Mouse (Mus musculus) midbrain, embryonic 10.5 days (tissue): Measurements from ENCODE around the gene Tap2. TPM values are rescaled to one million over a fixed set of nuclear protein-coding genes. Genes with fewer than 3 reads are reported as not detected.
"Not testable (repeated sequence)": the region's sequence is repeated elsewhere in the genome, so short reads cannot be mapped to it uniquely, and the experiment has no call there.

ENCODE experiments used
- DNase-seq: peaks from one replicate; pipeline ENCODE4 v3.0.0-alpha.2; 2017; ENCODE audit warnings: low spot score
- H3K27ac ChIP-seq: fragments of 300-500 bp; sonication (generic); replicated peaks from 2 replicates; pipeline ENCODE4 v1.5.1; 2016; ENCODE audit warnings: mild to moderate bottlenecking
- H3K27me3 ChIP-seq: fragments of 300-500 bp; sonication (generic); 2 replicates; pipeline ENCODE4 v1.6.1; 2016; ENCODE audit warnings: low read depth, mild to moderate bottlenecking; ENCODE audit not compliant: poor library complexity, severe bottlenecking
- H3K36me3 ChIP-seq: fragments of 300-500 bp; sonication (generic); 2 replicates; pipeline ENCODE4 v1.6.1; 2016; ENCODE audit warnings: mild to moderate bottlenecking, moderate library complexity
- H3K4me1 ChIP-seq: fragments of 300-500 bp; sonication (generic); 2 replicates; pipeline ENCODE4 v1.6.1; 2016
- H3K4me3 ChIP-seq: fragments of 300-500 bp; sonication (generic); 2 replicates; pipeline ENCODE4 v1.5.1; 2016; ENCODE audit warnings: mild to moderate bottlenecking, moderate library complexity
- H3K9me3 ChIP-seq: fragments of 300-500 bp; sonication (generic); replicated peaks from 2 replicates; pipeline ENCODE4 v1.6.1; 2016; ENCODE audit warnings: mild to moderate bottlenecking
- WGBS: fragments of 180-500 bp; shearing (Covaris S2); methylation state at CpG from one replicate; pipeline ENCODE4 v1.1.7; 2016; 5-methylcytosine and 5-hydroxymethylcytosine counted together
- polyA plus RNA-seq: library from polyadenylated mRNA; unstranded; fragments of >200 nt; fragmentation: Nextera tagmentation; extraction: Ambion mirVana; gene quantifications from 2 replicates; pipeline ENCODE4 v1.2.1, GENCODE M21; 2016

Gene Tap2
- polyA plus RNA-seq, 1 experiment from 2014 or later: 0.53 TPM

DNA sequence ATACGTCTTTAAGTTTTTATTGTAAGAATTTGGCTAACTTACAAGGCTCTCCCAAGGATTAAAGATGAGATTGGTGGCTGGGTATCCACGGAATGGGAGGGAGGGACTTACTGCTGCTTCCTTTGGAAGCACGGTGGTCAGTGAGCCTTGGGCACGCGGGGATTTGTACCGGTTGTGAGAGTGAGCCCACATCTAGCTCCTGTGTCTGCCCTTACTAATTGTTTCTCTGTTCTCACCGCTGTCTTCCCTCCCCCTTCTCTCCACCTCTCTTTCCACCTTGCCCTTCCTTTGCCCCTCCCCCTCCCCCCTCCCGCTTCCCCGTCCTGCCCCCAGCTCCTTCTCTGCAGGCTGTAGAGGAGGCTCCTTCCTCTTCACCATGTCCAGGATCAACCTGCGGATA, 5.1 kb downstream of the Tap2 start:
- Histone ChIP-seq H3K27ac (no peak overlapping the region), H3K4me3 (no peak overlapping the region), H3K4me1 (peaks cover 18% of the 10 kb centered on the region), H3K9me3 (peaks cover 5% of the 10 kb centered on the region; the same call in 1 of the 2 replicates), H3K27me3 (peaks cover 90% of the 10 kb centered on the region), H3K36me3 (no peaks in the 10 kb centered on the region)
- DNase-seq: no peak
- WGBS: 22% methylated on average over 10 of the region's 10 CpGs

DNA sequence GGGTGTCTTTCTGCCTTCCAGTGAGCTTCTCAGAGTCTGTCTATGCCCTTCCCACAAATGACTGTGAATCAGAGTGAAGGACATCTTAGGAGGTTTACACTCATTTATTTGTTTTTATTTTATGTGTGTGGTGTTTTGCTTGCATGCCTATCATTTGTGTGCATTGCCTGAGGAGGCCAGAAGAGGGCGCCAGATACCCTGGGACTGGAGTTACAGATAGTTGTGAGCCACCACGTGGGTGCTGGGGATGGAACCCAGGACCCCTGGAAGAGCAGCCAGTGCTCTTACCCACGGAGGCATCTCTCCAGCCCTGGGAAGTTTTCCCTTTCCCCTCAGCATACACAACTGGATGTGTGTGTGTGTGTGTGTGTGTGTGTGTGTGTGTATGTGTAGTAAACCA, 6.4 kb downstream of the Tap2 start:
- peaks cover 5% of the 10 kb centered on the region; the same call in 1 of the 2 replicates for H3K9me3 ChIP-seq
- peaks cover 90% of the 10 kb centered on the region for H3K27me3 ChIP-seq
- no peak for DNase-seq
- no peaks in the 10 kb centered on the region for H3K36me3 ChIP-seq
- H3K4me1 ChIP-seq: peaks cover 18% of the 10 kb centered on the region
- WGBS: 44% methylated on average over 3 of the region's 3 CpGs
- H3K27ac ChIP-seq: no peak overlapping the region
- H3K4me3 ChIP-seq: no peak overlapping the region

DNA sequence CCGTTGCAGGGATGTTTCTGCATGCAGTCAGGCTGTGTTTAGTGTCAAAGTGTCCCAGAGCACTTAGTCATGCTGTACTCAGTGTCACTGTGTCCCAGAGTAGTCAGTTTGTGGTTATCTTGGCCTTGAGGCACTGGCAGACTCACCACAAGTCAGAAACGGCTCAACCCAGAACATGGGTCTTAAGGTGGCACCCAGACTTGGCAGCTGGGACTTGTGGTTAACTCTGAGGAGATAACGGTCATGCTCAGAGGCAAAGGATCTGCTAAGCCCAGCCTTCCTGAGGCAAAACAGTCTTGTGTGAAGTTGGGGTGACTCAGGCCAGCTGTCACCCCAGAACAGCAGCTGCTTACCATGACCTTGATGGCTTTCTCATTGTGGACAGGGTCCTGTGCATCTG, 7.3 kb downstream of the Tap2 start:
- no peak for DNase-seq
- H3K36me3 ChIP-seq: no peaks in the 10 kb centered on the region
- peaks cover 5% of the 10 kb centered on the region; the same call in 1 of the 2 replicates for H3K9me3 ChIP-seq
- peaks cover 9% of the 10 kb centered on the region for H3K4me1 ChIP-seq
- WGBS: 80% methylated on average over 3 of the region's 3 CpGs
- peaks cover 89% of the 10 kb centered on the region for H3K27me3 ChIP-seq
- H3K4me3 ChIP-seq: no peak overlapping the region
- no peak overlapping the region for H3K27ac ChIP-seq

DNA sequence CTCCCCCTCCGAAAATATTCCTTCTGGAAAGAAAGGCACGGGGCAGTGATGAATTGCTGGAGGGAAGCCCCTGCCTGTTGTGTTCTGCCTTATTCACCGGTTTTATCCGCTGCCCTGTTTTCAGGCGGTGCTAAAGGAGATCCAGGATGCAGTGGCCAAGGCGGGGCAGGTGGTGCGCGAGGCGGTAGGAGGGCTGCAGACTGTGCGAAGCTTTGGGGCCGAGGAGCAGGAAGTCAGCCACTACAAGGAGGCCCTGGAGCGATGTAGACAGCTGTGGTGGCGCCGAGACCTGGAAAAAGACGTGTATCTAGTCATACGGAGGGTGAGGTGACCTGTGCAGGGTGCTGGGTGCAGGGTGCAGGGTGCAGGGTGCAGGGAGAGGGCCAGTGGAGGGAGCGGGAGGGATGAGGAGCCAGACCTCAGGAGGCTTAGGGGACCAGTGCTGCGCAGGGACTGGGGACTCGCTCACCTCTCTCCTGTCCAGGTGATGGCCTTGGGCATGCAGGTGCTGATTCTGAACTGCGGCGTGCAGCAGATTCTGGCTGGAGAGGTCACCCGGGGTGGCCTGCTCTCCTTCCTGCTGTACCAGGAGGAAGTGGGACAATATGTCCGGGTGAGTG, 8.5 kb downstream of the Tap2 start:
- peaks cover 81% of the 10 kb centered on the region for H3K27me3 ChIP-seq
- no peak overlapping the region for H3K27ac ChIP-seq
- 22% methylated on average over 23 of the region's 23 CpGs for WGBS
- no peak overlapping the region for H3K4me3 ChIP-seq
- H3K4me1 ChIP-seq: peaks cover 8% of the 10 kb centered on the region
- no peaks in the 10 kb centered on the region for H3K36me3 ChIP-seq
- peaks cover 5% of the 10 kb centered on the region; the same call in 1 of the 2 replicates for H3K9me3 ChIP-seq
- DNase-seq: no peak

DNA sequence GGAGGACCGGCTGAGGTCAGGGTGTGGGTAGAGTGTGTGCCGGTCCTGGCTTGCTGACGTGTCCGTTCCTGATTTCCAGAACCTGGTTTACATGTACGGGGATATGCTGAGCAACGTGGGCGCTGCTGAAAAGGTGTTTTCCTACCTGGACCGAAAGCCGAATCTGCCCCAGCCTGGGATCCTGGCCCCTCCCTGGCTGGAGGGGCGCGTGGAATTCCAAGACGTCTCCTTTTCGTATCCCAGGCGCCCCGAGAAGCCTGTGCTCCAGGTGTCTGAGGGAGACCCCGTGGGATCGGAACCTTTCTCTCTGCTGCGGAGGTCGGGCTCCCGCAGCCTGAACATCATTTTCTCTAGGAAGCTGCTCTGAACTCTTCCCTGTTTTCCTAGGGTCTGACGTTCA, 10.6 kb downstream of the Tap2 start:
- DNase-seq: no peak
- H3K27me3 ChIP-seq: peaks cover 64% of the 10 kb centered on the region
- H3K4me3 ChIP-seq: no peak overlapping the region
- H3K9me3 ChIP-seq: peaks cover 11% of the 10 kb centered on the region
- 38% methylated on average over 21 of the region's 21 CpGs for WGBS
- no peaks in the 10 kb centered on the region for H3K36me3 ChIP-seq
- no peak overlapping the region for H3K27ac ChIP-seq
- peaks cover 8% of the 10 kb centered on the region for H3K4me1 ChIP-seq

DNA sequence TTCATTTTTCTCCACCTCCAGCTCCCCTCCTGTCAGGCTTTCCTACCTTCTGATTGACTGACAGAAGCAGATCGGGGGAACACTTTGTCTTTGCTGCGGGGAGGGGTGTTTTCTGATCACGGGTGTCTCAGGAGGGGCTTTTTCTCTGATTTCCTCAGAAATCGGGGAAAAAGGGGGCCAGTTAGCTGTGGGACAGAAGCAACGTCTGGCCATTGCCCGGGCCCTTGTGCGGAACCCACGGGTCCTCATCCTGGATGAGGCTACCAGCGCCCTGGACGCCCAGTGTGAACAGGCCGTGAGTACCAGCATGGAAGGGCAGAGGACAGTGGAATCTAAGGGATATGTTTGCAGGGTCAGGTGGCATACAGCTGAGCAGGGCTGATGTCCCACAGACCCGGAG, 11.8 kb downstream of the Tap2 start:
- DNase-seq: no peak
- H3K27ac ChIP-seq: no peak overlapping the region
- peaks cover 9% of the 10 kb centered on the region; the same call in 1 of the 2 replicates for H3K9me3 ChIP-seq
- no peak overlapping the region for H3K4me3 ChIP-seq
- H3K4me1 ChIP-seq: peaks cover 8% of the 10 kb centered on the region
- peaks cover 58% of the 10 kb centered on the region for H3K27me3 ChIP-seq
- 91% methylated on average over 12 of the region's 12 CpGs for WGBS
- H3K36me3 ChIP-seq: no peaks in the 10 kb centered on the region

DNA sequence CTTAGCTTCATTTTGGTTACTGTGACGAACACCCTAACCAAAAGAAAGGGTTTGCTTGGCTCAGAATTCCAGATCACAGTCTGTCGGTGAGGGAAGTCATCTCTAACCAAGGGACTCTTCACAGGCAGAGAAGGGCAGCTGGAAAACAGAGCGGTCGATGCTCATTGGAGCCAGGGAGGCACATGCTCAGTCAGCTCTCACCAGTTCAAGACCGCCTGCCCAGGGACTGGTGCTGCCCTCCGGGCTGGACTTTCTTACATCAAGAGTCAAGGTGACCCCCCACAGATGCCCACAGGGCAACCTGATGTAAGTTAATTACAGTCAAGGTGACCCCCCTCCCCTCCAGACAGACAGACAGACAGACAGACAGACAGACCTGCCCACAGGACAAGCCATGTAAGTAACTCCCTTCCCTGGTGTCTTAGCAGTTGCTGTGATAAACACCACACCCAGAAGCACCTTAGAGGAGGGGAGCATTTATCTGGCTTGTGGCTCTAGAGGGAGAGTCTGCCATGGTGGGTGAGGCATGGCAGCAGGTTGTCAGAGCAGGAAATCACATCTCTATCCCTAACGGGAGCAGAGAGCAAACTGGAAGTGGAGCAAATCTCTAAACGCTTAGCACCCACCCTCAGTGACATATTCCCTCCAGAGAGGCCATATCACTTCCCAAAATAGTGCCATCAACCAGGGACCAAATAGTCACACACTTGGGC, 14.0 kb downstream of the Tap2 start:
- Histone ChIP-seq H3K27ac (no peak overlapping the region), H3K4me1 (0 out of 2 replicates have a peak, but pooled peaks cover 3% of the 10 kb centered on the region), H3K36me3 (no peaks in the 10 kb centered on the region), H3K9me3 (peaks cover 9% of the 10 kb centered on the region; the same call in 1 of the 2 replicates), H3K4me3 (no peak overlapping the region), H3K27me3 (peaks cover 36% of the 10 kb centered on the region)
- WGBS: 90% methylated on average over 8 of the region's 8 CpGs
- no peak for DNase-seq

DNA sequence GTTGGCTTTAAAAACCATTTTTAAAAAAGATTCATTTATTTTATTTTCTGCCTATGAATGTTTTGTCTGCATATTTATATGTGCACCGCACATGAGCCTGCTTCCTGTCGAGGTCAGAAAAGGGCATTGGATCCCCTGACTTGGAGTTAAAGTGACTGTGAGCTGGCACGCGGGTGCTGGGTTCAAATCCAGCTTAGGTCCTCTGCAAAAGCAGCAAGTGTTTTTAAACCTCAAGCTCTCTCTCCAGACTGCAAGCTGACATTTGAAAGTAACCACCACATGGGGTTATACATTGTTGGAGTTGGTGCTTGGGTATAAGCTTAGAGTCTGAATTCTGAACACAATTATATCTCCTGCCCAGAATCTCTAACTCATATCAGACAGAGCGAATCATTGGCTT, 14.7 kb downstream of the Tap2 start:
- Histone ChIP-seq H3K27me3 (peaks cover 30% of the 10 kb centered on the region), H3K4me1 (0 out of 2 replicates have a peak, but pooled peaks cover 3% of the 10 kb centered on the region), H3K36me3 (no peaks in the 10 kb centered on the region), H3K4me3 (no peak overlapping the region), H3K9me3 (peaks cover 9% of the 10 kb centered on the region; the same call in 1 of the 2 replicates), H3K27ac (no peak overlapping the region)
- 88% methylated on average over 5 of the region's 5 CpGs for WGBS
- no peak for DNase-seq

DNA sequence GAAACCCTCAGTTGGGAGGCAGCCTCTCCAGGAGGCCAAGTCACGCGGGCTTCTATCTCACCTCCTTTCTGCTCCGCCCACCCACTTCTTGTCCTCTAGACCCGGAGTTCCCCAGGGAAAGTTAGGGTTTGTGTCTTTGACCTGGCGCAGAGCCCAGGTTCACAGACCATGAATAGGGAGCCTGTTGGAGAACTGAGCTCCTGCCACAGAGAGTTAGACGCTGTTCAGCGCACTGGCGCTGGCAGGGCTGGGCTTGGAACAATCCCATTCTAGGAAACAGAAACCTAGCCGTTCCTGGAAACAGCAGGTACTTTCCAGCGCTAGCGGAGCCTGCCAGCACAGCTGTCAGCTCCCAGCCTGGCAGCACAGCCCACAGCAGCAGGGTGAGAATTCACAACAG, 15.3 kb downstream of the Tap2 start:
- H3K9me3 ChIP-seq: peaks cover 9% of the 10 kb centered on the region; the same call in 1 of the 2 replicates
- H3K27me3 ChIP-seq: peaks cover 23% of the 10 kb centered on the region
- no peaks in the 10 kb centered on the region for H3K36me3 ChIP-seq
- no peak for DNase-seq
- no peak overlapping the region for H3K4me3 ChIP-seq
- 92% methylated on average over 11 of the region's 11 CpGs for WGBS
- no peak overlapping the region for H3K27ac ChIP-seq
- H3K4me1 ChIP-seq: 0 out of 2 replicates have a peak, but pooled peaks cover 3% of the 10 kb centered on the region

DNA sequence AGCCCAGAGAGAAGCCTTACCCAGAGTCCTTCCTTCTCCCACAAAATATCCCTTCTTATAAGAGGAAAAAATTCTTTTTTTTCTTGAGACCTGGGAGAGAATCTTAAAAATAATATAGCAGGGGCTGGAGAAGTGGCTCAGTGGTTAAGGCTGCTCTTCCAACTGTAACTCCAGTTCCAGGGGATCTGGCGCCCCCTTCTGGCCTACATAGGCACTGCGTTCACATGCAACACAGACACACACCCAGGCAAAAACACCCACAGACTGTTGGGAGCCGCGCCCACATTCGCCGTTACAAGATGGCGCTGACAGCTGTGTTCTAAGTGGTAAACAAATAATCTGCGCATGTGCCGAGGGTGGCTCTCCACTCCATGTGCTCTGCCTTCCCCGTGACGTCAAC, 15.8 kb downstream of the Tap2 start:
- H3K4me1 ChIP-seq, H3K9me3 ChIP-seq, H3K27ac ChIP-seq, H3K4me3 ChIP-seq, DNase-seq, H3K36me3 ChIP-seq: not testable (repeated sequence)
- WGBS: 87% methylated on average over 9 of the region's 11 CpGs
- H3K27me3 ChIP-seq: peaks cover 19% of the 10 kb centered on the region

DNA sequence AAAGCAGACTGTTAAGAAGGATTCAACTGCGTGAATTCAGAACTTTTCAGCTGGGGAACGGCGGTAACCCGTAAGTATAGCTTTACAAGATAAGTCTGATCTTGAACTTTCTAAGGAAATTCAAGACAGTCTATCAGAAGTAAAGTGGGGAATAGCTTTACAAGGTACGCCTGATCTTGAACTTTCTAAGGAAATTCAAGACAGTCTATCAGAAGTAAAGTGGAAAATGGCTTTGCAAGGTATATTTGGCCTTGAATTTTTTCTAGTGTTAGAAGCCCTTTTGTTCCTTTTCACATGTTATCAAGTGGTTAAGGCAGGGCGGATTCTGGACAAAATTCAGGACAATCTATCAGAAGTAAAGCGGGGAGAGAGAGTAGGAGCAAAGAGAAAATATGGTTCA, 16.5 kb downstream of the Tap2 start:
- H3K36me3 ChIP-seq, H3K27ac ChIP-seq, H3K4me1 ChIP-seq, DNase-seq, H3K4me3 ChIP-seq: not testable (repeated sequence)
- peaks cover 12% of the 10 kb centered on the region for H3K27me3 ChIP-seq
- H3K9me3 ChIP-seq: peaks cover 15% of the 10 kb centered on the region
- WGBS: 94% methylated on average over 6 of the region's 7 CpGs

DNA sequence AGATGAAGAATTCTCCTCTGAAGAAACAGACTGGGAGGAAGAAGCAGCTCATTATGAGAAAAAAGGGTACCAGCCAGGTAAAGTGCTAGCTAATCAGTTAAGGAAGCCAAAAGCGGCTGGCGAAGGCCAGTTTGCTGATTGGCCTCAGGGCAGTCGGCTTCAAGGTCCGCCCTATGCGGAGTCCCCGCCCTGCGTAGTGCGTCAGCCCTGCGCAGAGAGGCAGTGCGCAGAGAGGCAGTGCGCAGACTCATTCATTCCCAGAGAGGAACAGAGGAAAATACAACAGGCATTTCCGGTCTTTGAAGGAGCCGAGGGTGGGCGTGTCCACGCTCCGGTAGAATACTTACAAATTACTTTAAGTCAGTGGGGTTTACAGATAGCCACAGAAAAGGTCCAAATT, 17.1 kb downstream of the Tap2 start:
- peaks cover 21% of the 10 kb centered on the region for H3K9me3 ChIP-seq
- H3K27ac ChIP-seq, DNase-seq, H3K4me1 ChIP-seq, H3K36me3 ChIP-seq, H3K27me3 ChIP-seq, H3K4me3 ChIP-seq: not testable (repeated sequence)
- 100% methylated on average over 4 of the region's 16 CpGs for WGBS

DNA sequence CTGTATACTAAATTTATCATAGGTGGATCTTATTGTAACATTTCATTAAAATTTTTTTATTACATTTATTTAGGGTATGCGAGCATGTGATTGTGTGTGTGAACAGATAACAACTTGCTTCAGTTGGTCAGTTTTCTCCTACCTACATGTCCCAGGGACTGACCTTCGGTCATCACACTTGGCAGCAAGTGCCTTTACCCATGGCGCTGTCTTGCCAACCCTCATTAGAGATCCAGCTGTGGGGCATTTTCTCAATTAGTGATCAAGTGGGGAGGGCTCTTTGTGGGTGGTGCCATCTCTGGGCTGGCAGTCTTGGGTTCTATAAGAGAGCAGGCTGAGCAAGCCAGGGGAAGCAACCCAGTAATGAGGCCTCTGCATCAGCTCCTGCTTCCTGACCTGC, 21.5 kb downstream of the Tap2 start:
- Histone ChIP-seq H3K36me3 (no peaks in the 10 kb centered on the region), H3K27ac (no peak overlapping the region), H3K27me3 (no peaks in the 10 kb centered on the region), H3K4me1 (no peaks in the 10 kb centered on the region), H3K9me3 (peaks cover 15% of the 10 kb centered on the region), H3K4me3 (no peak overlapping the region)
- 92% methylated on average over 3 of the region's 3 CpGs for WGBS
- DNase-seq: no peak
